In the genomic region with DNA sequence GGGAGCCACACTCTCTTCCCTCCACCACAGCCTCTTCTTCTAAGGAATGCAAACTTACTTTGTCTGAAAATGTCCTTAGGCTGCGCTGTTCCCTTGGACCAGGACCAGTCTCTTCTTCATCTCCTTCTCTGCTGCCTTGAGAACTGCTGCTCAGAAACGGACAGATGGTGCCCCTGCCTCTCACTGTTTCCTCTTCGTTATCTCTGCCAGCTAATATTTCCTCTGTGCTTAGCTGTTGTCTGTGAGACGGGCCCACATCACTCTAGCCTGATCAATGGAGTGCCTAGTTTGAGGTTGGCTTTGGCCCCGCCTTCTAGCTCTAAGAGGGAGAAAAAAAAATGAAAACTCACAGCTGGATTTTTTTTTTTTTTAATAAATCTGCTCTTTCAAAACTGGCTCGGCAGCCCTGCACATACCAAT, we compare ENCODE assay signal across 8 mouse cellular contexts.
DNase-seq lines count a peak whose midpoint lies in the region; ATAC-seq and TF ChIP-seq lines count a peak whose summit lies in the region.

No protein-coding gene starts in this region.

- H3K27ac ChIP-seq in layer of hippocampus, adult 2 months = peak overlapping the region; percentile 87
- H3K27ac ChIP-seq in intestine, embryonic 14.5 days (ENCODE audit: low read depth) = peak overlapping the region; percentile 87

- peak overlapping the region; percentile 51 for H3K4me2 ChIP-seq in intestine, embryonic 14.5 days (ENCODE audit: low read length)
- H3K4me2 ChIP-seq in myocyte (ENCODE audit: low read depth) = peak overlapping the region; percentile 69

- H3K9ac ChIP-seq in intestine, embryonic 14.5 days (ENCODE audit: low read length) = peak overlapping the region; percentile 51

- no peaks in the 10 kb centered on the region for H3K36me3 ChIP-seq in intestine, embryonic 14.5 days (ENCODE audit: control insufficient read depth, insufficient read depth, low read length)
- H3K36me3 ChIP-seq in myocyte (ENCODE audit: control insufficient read depth, insufficient read depth) = no peaks in the 10 kb centered on the region

- no peaks in the 10 kb centered on the region for H3K27me3 ChIP-seq in intestine, embryonic 14.5 days (replicated peaks; ENCODE audit: control insufficient read depth, insufficient read depth, low read length)
- H3K27me3 ChIP-seq in myocyte (ENCODE audit: control insufficient read depth, insufficient read depth, insufficient read length) = no peaks in the 10 kb centered on the region

- H3K4me1 ChIP-seq in intestine, embryonic 14.5 days (replicated peaks; ENCODE audit: control insufficient read depth, insufficient read depth, low read length) = peaks cover 10% of the 10 kb centered on the region; the same call in 1 of the 2 replicates

- no peaks in the 10 kb centered on the region for H3K9me3 ChIP-seq in intestine, embryonic 14.5 days (ENCODE audit: control insufficient read depth, low read length)

- no peak for TF ChIP-seq POLR2A in myocyte (IDR thresholded peaks at IDR 0.05; ENCODE audit: insufficient read length, low read depth)

- no peak for ATAC-seq in intestine, embryonic 14.5 days (replicated peaks; ENCODE audit: low FRiP score, low TSS enrichment, low read depth)
- ATAC-seq in megakaryocyte-erythroid progenitor cell, adult 5-6 weeks (replicated peaks; ENCODE audit: low FRiP score, low TSS enrichment, poor library complexity, severe bottlenecking) = no peak

- no peak overlapping the region for H3ac ChIP-seq in myocyte (ENCODE audit: control insufficient read depth, insufficient read length)

- 29% methylated on average over 6 of the region's 6 CpGs for WGBS in intestine, embryonic 14.5 days

- peaks cover 91% of the 10 kb centered on the region for H3K79me2 ChIP-seq in myocyte (ENCODE audit: control insufficient read depth, insufficient read depth)

- H3K4me3 ChIP-seq in layer of hippocampus, adult 2 months = peak overlapping the region; percentile 49
- H3K4me3 ChIP-seq in intestine, embryonic 14.5 days (ENCODE audit: low read depth, low read length) = peak overlapping the region; percentile 39
- H3K4me3 ChIP-seq in myocyte = peak overlapping the region; percentile 22

- TF ChIP-seq CTCF in layer of hippocampus, adult 2 months (conservative IDR thresholded peaks at IDR 0.05) = no peak

- DNase-seq in cerebellum, postnatal 10 days = peak; percentile 52 to 66
- no peak for DNase-seq in cerebellum, postnatal 25 days
- peak in 1 of 2 experiments; percentile 20 for DNase-seq in layer of hippocampus, adult 2 months (ENCODE audit: low spot score in 2 of 2)
- DNase-seq in layer of hippocampus, postnatal 14 days (ENCODE audit: low spot score in 2 of 2) = no peak
- no peak for DNase-seq in intestine, embryonic 14.5 days (ENCODE audit: low spot score)
- DNase-seq in adrenal gland, adult (ENCODE audit: inconsistent age in 2 of 2, low spot score in 1 of 2) = no peak

TF ChIP-seq in myocyte, 11 proteins besides CTCF, POLR2A, EP300 and RAD21:
- peak; percentile 43 for TF ChIP-seq POLR2AphosphoS2 (IDR thresholded peaks at IDR 0.05; ENCODE audit: insufficient read length, low read depth)
- TF ChIP-seq CEBPB (IDR thresholded peaks at IDR 0.05; ENCODE audit: insufficient read depth, poor library complexity, severe bottlenecking) = no peak
- no peak for TF ChIP-seq REST (IDR thresholded peaks at IDR 0.05; ENCODE audit: insufficient read depth, insufficient read length)
- TF ChIP-seq MYOD1 (IDR thresholded peaks at IDR 0.05; ENCODE audit: control insufficient read depth in 1 of 3, insufficient read length in 2 of 3, low read depth in 2 of 3) = no peak
- TF ChIP-seq USF1 (IDR thresholded peaks at IDR 0.05; ENCODE audit: low read depth) = no peak
- no peak for TF ChIP-seq TCF3 (IDR thresholded peaks at IDR 0.05; ENCODE audit: insufficient read length, low read depth)
- TF ChIP-seq MAX (IDR thresholded peaks at IDR 0.05; ENCODE audit: low read depth) = no peak
- no peak for TF ChIP-seq SRF (IDR thresholded peaks at IDR 0.05; ENCODE audit: control insufficient read depth, insufficient read length, low read depth)

Comparison
In these comparisons a context has a peak if more than half of its experiments do, and no peak if none do; other contexts are left out.
1. DNase-seq: peak in cerebellum, postnatal 10 days (2 of 2); none in cerebellum, postnatal 25 days (0 of 2), layer of hippocampus, postnatal 14 days (0 of 2), intestine, embryonic 14.5 days (single experiment) and adrenal gland, adult (0 of 2).
2. Peak in every context shown above with its lines, with median percentiles within 50 percentile points of each other: H3K4me3 ChIP-seq.